Mouse (Mus musculus) urinary bladder, postnatal 4 days (tissue): ENCODE results near the gene Gabrb1.

Experiments
- DNase-seq, 2 experiments: peaks; one replicate each; pipeline ENCODE4 v3.0.0; 2021 to 2022; ENCODE audit warnings: low spot score in 2 of 2

Gabrb1 gene

DNA sequence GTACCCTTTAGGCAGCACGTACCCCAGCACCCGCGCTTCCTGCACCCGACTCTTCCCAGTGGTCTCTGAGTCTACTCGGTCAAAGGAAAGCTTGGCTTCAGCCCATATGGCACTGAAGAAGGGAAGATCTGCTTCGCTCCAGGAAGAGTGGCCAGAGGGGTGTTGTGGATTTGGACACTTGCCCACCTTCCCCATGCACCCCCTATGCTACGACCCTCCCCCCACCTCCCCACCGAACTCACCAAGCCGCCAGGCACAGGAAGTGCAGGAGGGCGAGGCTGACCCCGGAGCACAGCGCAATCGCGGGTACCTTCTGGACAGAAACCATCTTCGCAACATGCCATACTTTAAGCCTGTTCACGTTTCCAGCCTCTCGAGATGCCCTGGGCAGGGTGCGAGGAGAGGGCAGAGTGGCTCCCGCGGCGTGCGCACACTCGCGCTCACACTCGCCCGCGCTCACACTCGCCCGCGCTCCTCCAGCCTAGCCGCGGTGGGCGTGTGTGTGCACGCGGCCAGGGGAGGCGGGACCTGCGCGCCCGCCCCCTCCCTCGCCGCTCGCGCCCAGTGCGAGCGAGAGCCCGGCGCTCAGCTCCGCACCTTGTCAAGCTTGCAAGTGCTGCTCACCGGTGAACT, at the start of gene Gabrb1:
TSS of gene Gabrb1 (plus strand) at position 632 of the 633 bp plus-strand sequence.
- DNase-seq: no peak

DNA sequence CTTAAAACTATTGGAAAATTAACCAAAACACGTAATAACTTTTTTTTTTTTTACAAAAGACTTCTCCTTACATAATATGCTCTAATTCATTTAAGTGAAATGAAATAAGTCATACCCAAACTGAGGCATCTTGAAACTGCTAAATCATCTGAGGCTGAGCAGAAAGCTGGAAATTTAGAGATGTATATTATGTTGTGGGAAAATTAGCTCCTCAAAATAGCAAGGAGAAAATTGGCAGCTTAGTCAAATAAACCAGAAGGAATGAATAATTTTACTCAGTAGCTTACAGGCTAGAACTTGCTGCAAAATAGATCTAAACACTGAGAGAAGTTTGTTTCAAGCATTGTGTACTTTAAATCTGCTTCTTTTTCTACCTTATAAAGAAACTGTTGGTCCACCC, 49.2 kb upstream of the Gabrb1 start:
- no peak for DNase-seq

- no peak for DNase-seq
Measured at GRCm38 (mm10) chr5:71614311-71614710, 43.6 kb upstream of the Gabrb1 start.

GRCm38 (mm10) chr5:71616734-71617133, 41.2 kb upstream of the Gabrb1 start:
- DNase-seq: no peak

GRCm38 (mm10) chr5:71627820-71628219, 30.1 kb upstream of the Gabrb1 start:
- no peak for DNase-seq

DNA sequence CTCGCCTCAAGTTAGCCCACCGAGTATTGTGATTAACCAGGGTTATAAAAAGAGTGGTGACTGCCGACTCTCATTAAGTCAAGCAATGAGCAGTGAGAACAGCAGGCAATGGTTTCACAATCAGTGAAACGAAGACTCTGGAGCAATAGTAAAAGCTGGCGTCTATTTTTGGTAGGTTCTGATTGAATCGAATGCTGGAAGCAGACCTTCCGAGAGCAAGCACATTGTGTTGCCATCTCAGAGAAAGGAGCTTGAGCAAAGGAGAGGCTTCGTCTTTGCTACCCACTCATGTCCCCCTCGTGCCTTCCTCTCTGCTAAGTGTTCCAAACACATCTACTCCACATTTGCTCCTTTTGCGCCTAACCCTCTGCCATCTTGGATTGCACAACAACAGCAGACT, 18.1 kb upstream of the Gabrb1 start:
- no peak for DNase-seq

DNA sequence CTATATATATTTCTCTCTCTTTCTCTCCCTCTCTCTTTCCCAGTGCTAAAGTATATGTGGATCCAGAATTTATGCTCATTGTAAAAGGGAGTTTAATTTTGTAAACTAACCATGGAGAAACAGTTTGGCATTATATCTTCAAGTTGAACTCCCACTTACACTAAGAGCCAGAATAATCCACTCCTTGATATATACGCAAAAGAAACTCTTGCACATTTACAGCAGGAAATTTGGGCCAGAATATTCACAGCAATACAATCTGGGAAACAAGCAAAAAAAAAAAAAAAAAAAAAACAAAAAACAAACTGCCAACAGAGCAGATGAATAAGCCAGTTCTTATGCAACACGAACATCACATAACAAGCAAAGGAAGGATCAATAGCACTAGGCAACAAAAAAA, 9.8 kb upstream of the Gabrb1 start:
- DNase-seq: no peak

DNA sequence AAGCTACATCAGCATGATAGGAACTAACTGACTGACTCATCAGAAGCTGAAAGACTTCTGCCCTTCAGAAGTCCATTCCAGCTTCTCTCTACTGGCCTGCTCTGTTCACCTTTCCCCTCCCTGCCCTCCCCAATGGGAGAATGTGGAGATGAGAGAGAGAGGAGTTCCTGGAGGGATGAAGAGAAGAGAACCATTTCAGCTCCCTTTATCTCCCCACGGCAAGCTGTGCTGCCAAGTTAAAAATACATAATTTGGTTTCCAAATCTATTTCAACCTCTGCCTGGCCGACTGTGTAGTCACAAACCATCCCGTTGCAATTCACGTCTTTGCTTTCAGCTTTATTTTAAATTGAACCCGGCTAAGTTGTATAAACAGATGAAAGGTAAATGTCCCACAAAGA, 3.9 kb upstream of the Gabrb1 start:
- no peak for DNase-seq

GRCm38 (mm10) chr5:71656771-71657170, 1.1 kb upstream of the Gabrb1 start:
- DNase-seq: no peak

GRCm38 (mm10) chr5:71658115-71658497, 193 bp downstream of the Gabrb1 start, which contains the start of gene Gabra4:
Gabra4 (minus strand) TSS chr5:71658308.
- DNase-seq: no peak

GRCm38 (mm10) chr5:71665593-71665992, 7.7 kb downstream of the Gabrb1 start:
- no peak for DNase-seq

- peak; percentile 42 to 61 for DNase-seq
Measured at GRCm38 (mm10) chr5:71699696-71700467, 42.0 kb downstream of the Gabrb1 start.

GRCm38 (mm10) chr5:71700468-71701272, 42.8 kb downstream of the Gabrb1 start:
- DNase-seq: peak; percentile 31 to 64

DNA sequence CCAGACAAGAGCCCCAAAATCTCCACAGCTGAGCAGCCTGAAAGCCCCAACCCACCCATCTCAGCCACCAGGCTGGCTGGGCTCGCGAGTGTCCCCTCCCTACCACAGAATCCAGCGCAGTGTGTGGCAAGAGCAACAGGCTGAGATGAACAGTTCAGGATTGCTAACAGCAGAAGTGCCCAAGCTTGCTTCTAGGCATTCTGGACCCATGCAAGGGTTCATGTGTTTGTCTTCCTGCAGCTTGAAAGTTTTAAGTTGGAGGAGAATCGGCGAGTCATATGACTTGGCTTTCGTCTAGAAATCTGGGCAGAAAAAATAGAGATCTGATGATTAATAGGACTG, 43.3 kb downstream of the Gabrb1 start:
- no peak for DNase-seq

GRCm38 (mm10) chr5:71732931-71733792, 75.2 kb downstream of the Gabrb1 start:
- DNase-seq: no peak

DNA sequence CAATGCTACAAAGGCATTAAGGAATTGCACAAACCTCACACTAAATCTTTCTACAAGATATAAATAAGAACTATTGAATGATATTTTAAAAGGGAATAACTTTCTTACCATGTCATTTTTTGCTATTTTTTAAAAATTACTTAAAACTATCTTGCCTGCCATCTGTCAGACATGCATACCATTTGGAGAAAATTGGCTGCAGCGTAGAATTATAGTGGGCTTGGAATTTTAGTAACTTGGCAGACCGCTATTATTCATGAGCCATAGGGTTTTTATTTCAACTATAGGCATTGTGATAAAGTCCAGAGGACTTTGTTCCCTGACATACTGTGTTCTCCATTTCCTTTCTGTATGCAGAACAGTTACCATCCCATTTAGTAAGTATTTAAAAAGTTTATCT, 89.5 kb downstream of the Gabrb1 start:
- no peak for DNase-seq

GRCm38 (mm10) chr5:71753966-71754365, 96.1 kb downstream of the Gabrb1 start:
- no peak for DNase-seq

DNA sequence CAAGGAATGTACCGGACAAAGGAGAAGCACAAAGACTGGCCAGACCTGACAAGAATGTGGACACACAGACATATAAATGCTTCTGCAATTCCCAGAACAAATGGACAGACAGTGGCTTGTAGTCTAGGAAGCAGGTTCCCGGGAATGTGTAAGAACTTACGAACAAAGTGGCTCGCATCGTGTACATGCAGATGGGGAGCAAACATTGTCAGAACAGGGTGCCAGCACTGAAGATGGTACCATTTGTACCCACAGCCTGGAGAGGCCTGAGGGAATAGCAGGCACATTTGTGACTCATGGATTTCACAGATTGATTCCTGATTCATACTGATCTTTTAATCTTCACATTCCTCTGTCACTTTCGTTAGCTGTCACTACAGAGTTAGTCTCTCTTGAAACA, 103.2 kb downstream of the Gabrb1 start:
- no peak for DNase-seq

- DNase-seq: no peak
Measured at GRCm38 (mm10) chr5:71781514-71782179, 123.7 kb downstream of the Gabrb1 start.

GRCm38 (mm10) chr5:71822862-71823261, 164.9 kb downstream of the Gabrb1 start:
- no peak for DNase-seq

DNA sequence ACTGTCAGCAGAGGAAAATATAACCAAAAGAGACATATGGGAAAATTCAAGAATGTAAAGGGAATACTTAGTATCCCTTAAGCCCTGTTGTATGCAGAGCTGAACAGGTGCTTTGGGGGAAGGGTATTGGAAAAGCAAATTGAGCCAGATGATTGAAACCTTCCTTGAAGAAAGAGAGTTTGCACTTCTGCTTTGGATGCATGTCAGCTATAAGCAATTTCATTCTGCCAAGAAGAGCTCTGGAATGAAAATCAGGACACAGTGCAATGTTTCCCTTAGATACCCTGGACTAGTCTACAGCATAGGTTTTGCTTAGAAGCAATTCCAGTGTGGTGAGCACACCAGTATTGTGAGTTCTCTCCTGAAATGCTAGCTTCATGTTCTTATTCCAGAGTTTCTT, 170.4 kb downstream of the Gabrb1 start:
- DNase-seq: no peak
